Mouse (Mus musculus) embryonic fibroblast, embryonic 13.5 days (primary cell): ENCODE measurements at regions not wholly inside any gene's neighbourhood (a gene's known extent, or its start where the extent isn't known, plus 50 kb on each side); places are given as distances from the start of the nearest gene placed in this dataset.

Experiments
- CTCF ChIP-seq: IDR thresholded peaks from 2 replicates; pipeline ENCODE4 v1.5.1; 2011; ENCODE audit warnings: mild to moderate bottlenecking, control low read depth, low read length, moderate library complexity, borderline replicate concordance; ENCODE audit not compliant: insufficient read depth
- POLR2A ChIP-seq: IDR thresholded peaks from 2 replicates; pipeline ENCODE4 v1.6.1; 2011; ENCODE audit warnings: low read depth, mild to moderate bottlenecking, control low read depth, low read length, moderate library complexity

DNA sequence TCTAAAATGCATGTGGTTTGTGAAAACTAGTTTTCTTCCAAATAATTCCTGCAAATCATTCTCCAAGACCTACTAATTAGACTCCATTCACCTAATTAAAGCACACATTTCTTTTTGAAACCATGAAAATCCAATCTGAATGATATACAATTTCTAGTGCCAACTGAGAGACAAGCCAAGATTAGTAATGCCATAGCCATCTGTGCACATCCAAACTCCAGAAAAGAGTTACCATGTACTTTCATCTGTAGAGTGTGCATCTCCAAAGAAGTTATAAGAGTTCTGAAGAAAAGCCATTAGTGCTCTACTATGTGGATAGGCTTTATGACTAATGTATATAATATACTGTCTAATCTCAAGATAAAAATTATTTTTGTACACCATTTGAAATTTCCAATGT lies 359.7 kb upstream of the Zfp960 start:
- no peak for TF ChIP-seq POLR2A
- TF ChIP-seq CTCF, result no peak
